Mouse (Mus musculus) forebrain, embryonic 11.5 days (tissue): ENCODE data around the gene Bcar3. TPM values are rescaled to one million over a fixed set of nuclear protein-coding genes. Genes with fewer than 3 reads are reported as not detected.

ENCODE experiments used
- ATAC-seq: fragments of 200-750 bp; cut with Nextera tagmentation; replicated peaks from 2 replicates; pipeline ENCODE4 v1.8.0; 2017; ENCODE audit warnings: moderate TSS enrichment; ENCODE audit not compliant: low FRiP score
- DNase-seq: peaks from one replicate; pipeline ENCODE4 v3.0.0-alpha.2; 2017; ENCODE audit warnings: low spot score
- H3K27ac ChIP-seq: fragments of 300-500 bp; sonication (generic); 2 replicates; pipeline ENCODE4 v1.5.1; 2014; ENCODE audit warnings: low read depth, low read length
- H3K27me3 ChIP-seq: fragments of 300-500 bp; sonication (generic); 2 replicates; pipeline ENCODE4 v1.6.1; 2014; ENCODE audit warnings: mild to moderate bottlenecking, low read length, mixed read lengths; ENCODE audit not compliant: control insufficient read depth, insufficient read depth
- H3K36me3 ChIP-seq: fragments of 300-500 bp; sonication (generic); 2 replicates; pipeline ENCODE4 v1.6.1; 2014; ENCODE audit warnings: mild to moderate bottlenecking, low read length, moderate library complexity, mixed read lengths; ENCODE audit not compliant: control insufficient read depth, insufficient read depth
- H3K4me1 ChIP-seq: fragments of 300-500 bp; sonication (generic); replicated peaks from 2 replicates; pipeline ENCODE4 v1.6.1; 2014; ENCODE audit warnings: low read length, mixed read lengths; ENCODE audit not compliant: control insufficient read depth, insufficient read depth
- H3K4me2 ChIP-seq: fragments of 300-500 bp; sonication (generic); 2 replicates; pipeline ENCODE4 v1.6.1; 2014; ENCODE audit warnings: low read depth, mild to moderate bottlenecking, low read length, moderate library complexity, mixed read lengths; ENCODE audit not compliant: severe bottlenecking
- H3K4me3 ChIP-seq: fragments of 300-500 bp; sonication (generic); 2 replicates; pipeline ENCODE4 v1.5.1; 2014; ENCODE audit warnings: low read depth, low read length
- H3K9ac ChIP-seq: fragments of 300-500 bp; sonication (generic); 2 replicates; pipeline ENCODE4 v1.6.1; 2014; ENCODE audit warnings: low read length
- H3K9me3 ChIP-seq: fragments of 300-500 bp; sonication (generic); 2 replicates; pipeline ENCODE4 v1.6.1; 2016; ENCODE audit warnings: low read length, mixed read lengths; ENCODE audit not compliant: control insufficient read depth
- WGBS: fragments of 180-500 bp; shearing (Covaris S2); extraction: QIAGEN DNeasy Blood & Tissue Kit; methylation state at CpG from one replicate; pipeline ENCODE4 v1.1.7; 2014; 5-methylcytosine and 5-hydroxymethylcytosine counted together
- polyA plus RNA-seq: library from polyadenylated mRNA; unstranded; fragments of >200 nt; fragmentation: Nextera tagmentation; extraction: Ambion mirVana; gene quantifications from 2 replicates; pipeline ENCODE4 v1.2.1, GENCODE M21; 2014

The Bcar3 gene
- polyA plus RNA-seq, 1 experiment from 2014 or later: 12.5 TPM

- H3K27ac ChIP-seq: no peak overlapping the region
- no peak overlapping the region for H3K9ac ChIP-seq
- ATAC-seq (no peak), DNase-seq (no peak)
- no peak overlapping the region for H3K4me2 ChIP-seq
- H3K4me3 ChIP-seq: no peak overlapping the region
- H3K4me1 ChIP-seq: peaks cover 33% of the 10 kb centered on the region
- H3K27me3 ChIP-seq: no peaks in the 10 kb centered on the region
- no peaks in the 10 kb centered on the region for H3K36me3 ChIP-seq
- 70% methylated on average over 21 of the region's 21 CpGs for WGBS
- no peaks in the 10 kb centered on the region for H3K9me3 ChIP-seq
Measured at GRCm38 (mm10) chr3:122481891-122482739, 188.2 kb downstream of the Bcar3 start.

GRCm38 (mm10) chr3:122483066-122483782, 189.3 kb downstream of the Bcar3 start:
- no peak overlapping the region for H3K4me3 ChIP-seq
- no peak overlapping the region for H3K27ac ChIP-seq
- DNase-seq: no peak
- H3K9me3 ChIP-seq: no peaks in the 10 kb centered on the region
- no peaks in the 10 kb centered on the region for H3K36me3 ChIP-seq
- no peak overlapping the region for H3K4me2 ChIP-seq
- ATAC-seq: peak; percentile 37; the same call in 1 of the 2 replicates
- peak overlapping the region; percentile 14; the same call in 1 of the 2 replicates for H3K9ac ChIP-seq
- peaks cover 31% of the 10 kb centered on the region for H3K4me1 ChIP-seq
- WGBS: 14% methylated on average over 14 of the region's 14 CpGs
- no peaks in the 10 kb centered on the region for H3K27me3 ChIP-seq

GRCm38 (mm10) chr3:122483783-122484130, 189.8 kb downstream of the Bcar3 start:
- H3K4me2 ChIP-seq: no peak overlapping the region
- no peak for DNase-seq
- H3K27me3 ChIP-seq: no peaks in the 10 kb centered on the region
- no peak overlapping the region for H3K4me3 ChIP-seq
- ATAC-seq: no peak; the same call in 1 of the 2 replicates
- WGBS: 22% methylated on average over 5 of the region's 5 CpGs
- peaks cover 34% of the 10 kb centered on the region for H3K4me1 ChIP-seq
- H3K9me3 ChIP-seq: no peaks in the 10 kb centered on the region
- H3K9ac ChIP-seq: peak overlapping the region; percentile 14; the same call in 1 of the 2 replicates
- no peaks in the 10 kb centered on the region for H3K36me3 ChIP-seq
- no peak overlapping the region for H3K27ac ChIP-seq

- Histone ChIP-seq H3K4me1 (peaks cover 33% of the 10 kb centered on the region), H3K27me3 (no peaks in the 10 kb centered on the region), H3K4me2 (no peak overlapping the region), H3K4me3 (no peak overlapping the region), H3K9ac (no peak overlapping the region), H3K27ac (no peak overlapping the region), H3K9me3 (no peaks in the 10 kb centered on the region), H3K36me3 (no peaks in the 10 kb centered on the region)
- WGBS: 50% methylated on average over 3 of the region's 3 CpGs
- no peak for DNase-seq
- no peak for ATAC-seq
Measured at GRCm38 (mm10) chr3:122484301-122484700, 190.4 kb downstream of the Bcar3 start.

GRCm38 (mm10) chr3:122485699-122486098, 191.8 kb downstream of the Bcar3 start:
- no peak overlapping the region for H3K4me3 ChIP-seq
- H3K27ac ChIP-seq: no peak overlapping the region
- H3K9me3 ChIP-seq: no peaks in the 10 kb centered on the region
- no peaks in the 10 kb centered on the region for H3K36me3 ChIP-seq
- peaks cover 28% of the 10 kb centered on the region for H3K4me1 ChIP-seq
- H3K9ac ChIP-seq: no peak overlapping the region
- ATAC-seq (no peak), DNase-seq (no peak)
- H3K27me3 ChIP-seq: no peaks in the 10 kb centered on the region
- no peak overlapping the region for H3K4me2 ChIP-seq
- 88% methylated on average over 4 of the region's 4 CpGs for WGBS

- H3K27ac ChIP-seq: no peak overlapping the region
- no peaks in the 10 kb centered on the region for H3K36me3 ChIP-seq
- no peak overlapping the region for H3K4me2 ChIP-seq
- H3K4me1 ChIP-seq: peaks cover 28% of the 10 kb centered on the region
- WGBS: 92% methylated on average over 4 of the region's 4 CpGs
- no peak for ATAC-seq
- DNase-seq: no peak
- H3K9me3 ChIP-seq: no peaks in the 10 kb centered on the region
- no peak overlapping the region for H3K9ac ChIP-seq
- H3K27me3 ChIP-seq: no peaks in the 10 kb centered on the region
- no peak overlapping the region for H3K4me3 ChIP-seq
Measured at GRCm38 (mm10) chr3:122486193-122486592, 192.3 kb downstream of the Bcar3 start.

GRCm38 (mm10) chr3:122488051-122488754, 194.3 kb downstream of the Bcar3 start:
- ATAC-seq: peak; percentile 40; the same call in 1 of the 2 replicates
- Histone ChIP-seq H3K9ac (no peak overlapping the region), H3K4me2 (no peak overlapping the region), H3K4me1 (peaks cover 25% of the 10 kb centered on the region), H3K27me3 (no peaks in the 10 kb centered on the region), H3K27ac (no peak overlapping the region), H3K36me3 (no peaks in the 10 kb centered on the region), H3K9me3 (no peaks in the 10 kb centered on the region), H3K4me3 (no peak overlapping the region)
- 60% methylated on average over 1 of the region's 1 CpGs for WGBS
- no peak for DNase-seq

GRCm38 (mm10) chr3:122490574-122490973, 196.6 kb downstream of the Bcar3 start:
- no peaks in the 10 kb centered on the region for H3K36me3 ChIP-seq
- H3K9ac ChIP-seq: no peak overlapping the region
- no peaks in the 10 kb centered on the region for H3K27me3 ChIP-seq
- WGBS: 72% methylated on average over 6 of the region's 6 CpGs
- DNase-seq (no peak), ATAC-seq (no peak)
- peaks cover 20% of the 10 kb centered on the region for H3K4me1 ChIP-seq
- no peaks in the 10 kb centered on the region for H3K9me3 ChIP-seq
- no peak overlapping the region for H3K4me2 ChIP-seq
- H3K27ac ChIP-seq: no peak overlapping the region
- H3K4me3 ChIP-seq: no peak overlapping the region
